Mouse (Mus musculus): ENCODE measurements around the gene 1700003F12Rik.

DNA sequence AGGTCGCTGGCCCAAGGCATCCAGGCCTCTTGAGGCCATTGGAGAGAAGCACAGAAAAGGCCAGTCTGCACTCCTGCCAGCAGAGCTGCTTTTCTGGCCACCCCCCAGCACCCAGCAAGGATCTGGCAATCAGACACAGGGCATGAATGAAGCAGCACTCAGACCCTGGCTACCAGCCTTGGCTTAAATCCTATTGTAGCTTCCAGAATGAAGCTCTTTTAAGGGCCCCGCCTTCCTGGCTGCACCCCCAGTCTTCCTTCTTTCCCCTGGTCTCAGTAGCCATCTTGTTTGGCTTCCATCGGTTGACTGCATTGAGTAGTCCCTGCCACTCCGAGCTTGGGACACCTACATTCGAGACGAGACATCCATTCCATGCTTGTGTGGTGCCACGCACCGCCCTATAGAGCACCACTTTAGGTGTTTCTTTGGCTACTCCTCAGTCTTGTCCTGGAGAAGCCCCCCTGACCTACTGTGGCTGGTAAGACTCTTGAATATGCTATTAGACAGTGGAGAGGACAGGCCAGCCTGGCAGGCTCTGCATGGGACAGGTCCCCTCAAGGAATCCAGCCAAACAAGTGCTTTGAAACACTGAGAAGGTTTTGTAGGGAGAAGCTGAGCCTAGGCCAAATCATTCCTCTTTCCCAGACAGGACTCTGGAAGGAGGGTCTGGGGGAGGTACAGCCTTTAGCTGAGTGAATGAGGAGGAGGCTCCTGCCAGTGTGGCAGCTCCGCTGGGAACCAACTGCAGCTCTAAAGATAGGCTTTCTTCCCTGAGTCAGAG, 3.1 kb upstream of the 1700003F12Rik start:
- TF ChIP-seq CTCF (IDR thresholded peaks at IDR 0.05; ENCODE audit: borderline replicate concordance, control insufficient read depth, extremely low read depth, insufficient read depth, low read length, poor library complexity), result no peak
- no peak for TF ChIP-seq POLR2A (IDR thresholded peaks at IDR 0.05; ENCODE audit: control insufficient read depth, extremely low read depth, insufficient read depth, low read length, poor library complexity)
